Mouse (Mus musculus) forebrain, embryonic 14.5 days (tissue): ENCODE results near the gene Nemf. TPM values are rescaled to one million over a fixed set of nuclear protein-coding genes. Genes with fewer than 3 reads are reported as not detected.

Source experiments
- ATAC-seq: fragments of 200-750 bp; cut with Nextera tagmentation; 2 replicates; pipeline ENCODE4 v1.8.0; 2017; ENCODE audit warnings: mild to moderate bottlenecking, moderate library complexity
- DNase-seq: peaks from one replicate; pipeline ENCODE4 v3.0.0-alpha.2; 2015; ENCODE audit warnings: low spot score
- H3K27ac ChIP-seq: fragments of 300-500 bp; sonication (generic); 2 replicates; pipeline ENCODE4 v1.5.1; 2014; ENCODE audit warnings: low read depth, mild to moderate bottlenecking, control low read depth, low read length, moderate library complexity
- H3K27me3 ChIP-seq: fragments of 300-500 bp; sonication (generic); replicated peaks from 2 replicates; pipeline ENCODE4 v1.6.1; 2014; ENCODE audit warnings: low read length, control low read depth, mixed read lengths; ENCODE audit not compliant: control insufficient read depth, insufficient read depth
- H3K36me3 ChIP-seq: fragments of 300-500 bp; sonication (generic); 2 replicates; pipeline ENCODE4 v1.6.1; 2014; ENCODE audit warnings: low read length, control low read depth; ENCODE audit not compliant: control insufficient read depth, insufficient read depth
- H3K4me1 ChIP-seq: fragments of 300-500 bp; sonication (generic); 2 replicates; pipeline ENCODE4 v1.6.1; 2014; ENCODE audit warnings: antibody characterized with exemption, low read length, control low read depth; ENCODE audit not compliant: control insufficient read depth, insufficient read depth
- H3K4me2 ChIP-seq: fragments of 300-500 bp; sonication (generic); 2 replicates; pipeline ENCODE4 v1.6.1; 2014; ENCODE audit warnings: mild to moderate bottlenecking, control low read depth, low read length
- H3K4me3 ChIP-seq: fragments of 300-500 bp; sonication (generic); 2 replicates; pipeline ENCODE4 v1.5.1; 2014; ENCODE audit warnings: low read depth, low read length, control low read depth
- H3K9ac ChIP-seq: fragments of 300-500 bp; sonication (generic); 2 replicates; pipeline ENCODE4 v1.6.1; 2014; ENCODE audit warnings: mild to moderate bottlenecking, low read length, control low read depth, moderate library complexity
- H3K9me3 ChIP-seq: fragments of 300-500 bp; sonication (generic); replicated peaks from 2 replicates; pipeline ENCODE4 v1.6.1; 2016; ENCODE audit warnings: low read length, control low read depth, mixed read lengths; ENCODE audit not compliant: control insufficient read depth
- WGBS: fragments of 180-500 bp; shearing (Covaris S2); extraction: QIAGEN DNeasy Blood & Tissue Kit; methylation state at CpG from one replicate; pipeline ENCODE4 v1.1.7; 2014; 5-methylcytosine and 5-hydroxymethylcytosine counted together
- polyA plus RNA-seq: library from polyadenylated mRNA; unstranded; fragments of >200 nt; fragmentation: Nextera tagmentation; extraction: Ambion mirVana; gene quantifications from 2 replicates; pipeline ENCODE4 v1.2.1, GENCODE M21; 2014

The Nemf gene
- polyA plus RNA-seq, 1 experiment from 2014 or later, result 67.4 TPM

GRCm38 (mm10) chr12:69377188-69377587 is 20.2 kb upstream of the Nemf start:
- Histone ChIP-seq H3K4me2 (no peak overlapping the region), H3K27me3 (no peaks in the 10 kb centered on the region), H3K9ac (no peak overlapping the region), H3K4me3 (no peak overlapping the region), H3K27ac (no peak overlapping the region), H3K4me1 (peaks cover 12% of the 10 kb centered on the region), H3K36me3 (peaks cover 13% of the 10 kb centered on the region), H3K9me3 (no peaks in the 10 kb centered on the region)
- no peak for ATAC-seq
- DNase-seq, result no peak
- WGBS, result 96% methylated on average over 1 of the region's 1 CpGs

- ATAC-seq, result no peak
- 90% methylated on average over 2 of the region's 2 CpGs for WGBS
Measured at GRCm38 (mm10) chr12:69376132-69376531, 19.2 kb upstream of the Nemf start.

GRCm38 (mm10) chr12:69373850-69374766 is 17.1 kb upstream of the Nemf start:
- H3K27ac ChIP-seq, result no peak overlapping the region
- no peak for ATAC-seq
- H3K36me3 ChIP-seq, result peaks cover 13% of the 10 kb centered on the region
- H3K4me2 ChIP-seq, result peak overlapping the region; percentile 94
- H3K4me3 ChIP-seq, result peak overlapping the region; percentile 96
- DNase-seq, result no peak
- H3K9me3 ChIP-seq, result no peaks in the 10 kb centered on the region
- H3K9ac ChIP-seq, result peak overlapping the region; percentile 96
- WGBS, result 40% methylated on average over 11 of the region's 11 CpGs
- no peaks in the 10 kb centered on the region for H3K27me3 ChIP-seq
- peaks cover 12% of the 10 kb centered on the region for H3K4me1 ChIP-seq

More at GRCm38 (mm10) chr12:69376132-69376531, 19.2 kb upstream of the Nemf start:
- no peak overlapping the region for H3K4me2 ChIP-seq
- peaks cover 12% of the 10 kb centered on the region for H3K4me1 ChIP-seq
- H3K27me3 ChIP-seq, result no peaks in the 10 kb centered on the region
- no peak overlapping the region for H3K4me3 ChIP-seq
- peaks cover 13% of the 10 kb centered on the region for H3K36me3 ChIP-seq
- H3K9me3 ChIP-seq, result no peaks in the 10 kb centered on the region
- DNase-seq, result no peak
- no peak overlapping the region for H3K9ac ChIP-seq
- no peak overlapping the region for H3K27ac ChIP-seq

DNA sequence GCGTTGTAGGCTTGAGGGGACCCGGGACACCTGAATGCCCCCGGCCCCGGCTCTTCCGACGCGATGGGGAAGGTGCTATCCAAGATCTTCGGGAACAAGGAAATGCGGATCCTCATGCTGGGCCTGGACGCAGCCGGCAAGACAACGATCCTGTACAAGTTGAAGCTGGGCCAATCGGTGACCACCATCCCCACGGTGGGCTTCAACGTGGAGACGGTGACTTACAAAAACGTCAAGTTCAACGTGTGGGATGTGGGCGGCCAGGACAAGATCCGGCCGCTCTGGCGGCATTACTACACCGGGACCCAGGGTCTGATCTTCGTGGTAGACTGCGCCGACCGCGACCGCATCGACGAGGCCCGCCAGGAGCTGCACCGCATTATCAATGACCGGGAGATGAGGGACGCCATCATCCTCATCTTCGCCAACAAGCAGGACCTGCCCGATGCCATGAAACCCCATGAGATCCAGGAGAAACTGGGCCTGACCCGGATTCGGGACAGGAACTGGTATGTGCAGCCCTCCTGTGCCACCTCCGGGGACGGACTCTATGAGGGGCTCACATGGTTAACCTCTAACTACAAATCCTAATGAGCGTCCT is 15.9 kb upstream of the Nemf start:
- peak overlapping the region; percentile 94 for H3K4me2 ChIP-seq
- peak; percentile 4 for ATAC-seq

DNA sequence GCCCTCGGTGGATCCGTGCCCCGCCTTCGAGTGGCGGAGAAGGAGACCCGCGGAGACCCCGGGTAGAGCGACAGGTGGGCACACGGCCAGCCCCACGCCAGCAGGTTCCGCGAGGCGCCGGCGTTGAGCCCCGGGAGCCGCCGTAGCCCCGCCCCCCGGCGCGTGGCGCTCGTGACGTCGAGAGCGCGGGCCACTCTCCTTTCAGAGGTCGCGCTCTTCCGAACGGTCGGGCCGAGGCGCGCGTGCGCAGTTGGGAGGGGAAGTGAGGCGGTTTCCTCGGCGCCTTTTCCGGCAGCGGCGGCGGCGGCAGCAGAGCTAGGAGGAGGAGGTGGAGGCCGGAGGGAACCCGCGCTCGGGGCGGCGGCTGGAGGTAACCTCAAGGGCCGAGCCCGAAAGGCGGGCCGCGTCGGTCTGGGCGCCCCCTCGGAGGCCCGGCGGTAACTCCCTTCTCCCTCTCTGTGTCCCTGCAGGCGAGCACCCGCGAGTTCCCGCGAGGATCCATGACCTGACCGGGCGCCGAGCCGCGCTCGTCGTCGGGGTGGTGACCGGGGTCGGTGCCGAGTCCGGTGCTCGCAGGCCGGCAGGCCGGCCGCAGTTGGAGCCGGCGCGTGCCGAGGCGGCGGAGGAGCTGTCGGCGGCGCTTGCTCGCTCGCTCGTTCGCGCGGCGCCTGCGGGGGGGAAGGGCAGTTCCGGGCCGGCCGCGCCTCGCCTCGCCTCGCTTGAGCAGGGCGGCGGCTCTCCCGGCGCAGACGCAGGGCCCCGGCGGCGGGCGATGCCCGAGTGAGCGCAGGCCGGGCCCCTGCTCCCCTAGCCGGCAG is 15.1 kb upstream of the Nemf start, which contains the start of the genes Arf6 and Gm9887:
TSS of gene Arf6 (plus strand) at position 297 of the 818 bp plus-strand sequence.
TSS of gene Gm9887 (minus strand) at position 605 of the 818 bp plus-strand sequence.
- Histone ChIP-seq H3K9ac (peak within 1 kb of the TSS; percentile 96), H3K4me3 (peak within 1 kb of the TSS; percentile 96), H3K36me3 (peaks cover 7% of the 10 kb centered on the region; the same call in 1 of the 2 replicates), H3K9me3 (no peaks in the 10 kb centered on the region), H3K27ac (peak within 1 kb of the TSS; percentile 92), H3K27me3 (no peaks in the 10 kb centered on the region), H3K4me2 (peak within 1 kb of the TSS; percentile 94), H3K4me1 (peaks cover 12% of the 10 kb centered on the region)
- WGBS, result under 1% methylated on average over 68 of the region's 121 CpGs
- ATAC-seq, result peak; percentile 95
- DNase-seq, result peak; percentile 98

More for the DNA sequence above, 15.9 kb upstream of the Nemf start:
- under 1% methylated on average over 42 of the region's 42 CpGs for WGBS
- DNase-seq, result peak; percentile 21
- Histone ChIP-seq H3K4me1 (peaks cover 12% of the 10 kb centered on the region), H3K9me3 (no peaks in the 10 kb centered on the region), H3K36me3 (peaks cover 7% of the 10 kb centered on the region; the same call in 1 of the 2 replicates), H3K9ac (peak overlapping the region; percentile 96), H3K27ac (peak overlapping the region; percentile 92), H3K27me3 (no peaks in the 10 kb centered on the region), H3K4me3 (peak overlapping the region; percentile 96)

DNA sequence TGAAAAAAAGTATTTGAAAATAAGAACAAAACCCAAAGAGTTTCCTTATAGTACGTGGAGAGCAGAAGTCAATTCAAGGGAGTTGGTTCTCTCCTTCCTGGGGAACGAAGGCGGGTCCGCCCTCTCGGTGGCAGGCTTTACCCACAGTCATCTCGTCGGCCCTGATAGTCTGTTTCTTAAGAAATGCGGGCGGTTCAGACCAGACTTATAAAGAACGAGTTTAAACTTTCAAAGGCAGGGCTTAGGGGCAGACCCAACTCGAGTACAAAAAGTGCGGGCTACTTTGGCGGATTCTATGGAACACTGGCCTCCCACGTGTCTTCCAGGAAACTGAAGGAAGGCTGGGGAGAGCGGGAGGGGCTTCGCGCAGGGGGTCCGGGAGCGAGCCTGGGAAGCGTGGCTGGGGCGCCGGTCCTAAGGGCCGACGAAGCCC is 14.5 kb upstream of the Nemf start:
- WGBS, result under 1% methylated on average over 24 of the region's 24 CpGs

GRCm38 (mm10) chr12:69370936-69371335 is 14.0 kb upstream of the Nemf start:
- peak overlapping the region; percentile 96 for H3K4me3 ChIP-seq
- peak overlapping the region; percentile 68 for H3K4me2 ChIP-seq
- H3K27ac ChIP-seq, result no peak overlapping the region
- DNase-seq, result no peak
- no peaks in the 10 kb centered on the region for H3K9me3 ChIP-seq
- peaks cover 12% of the 10 kb centered on the region for H3K4me1 ChIP-seq
- H3K36me3 ChIP-seq, result 0 out of 2 replicates have a peak, but pooled peaks cover 4% of the 10 kb centered on the region
- no peaks in the 10 kb centered on the region for H3K27me3 ChIP-seq
- no peak for ATAC-seq
- peak overlapping the region; percentile 61 for H3K9ac ChIP-seq
- WGBS, result 14% methylated on average over 7 of the region's 7 CpGs

More for the DNA sequence above, 14.5 kb upstream of the Nemf start:
- peaks cover 7% of the 10 kb centered on the region; the same call in 1 of the 2 replicates for H3K36me3 ChIP-seq
- no peaks in the 10 kb centered on the region for H3K9me3 ChIP-seq
- DNase-seq (no peak), ATAC-seq (peak; percentile 89; the same call in 1 of the 2 replicates)
- peak overlapping the region; percentile 96 for H3K4me3 ChIP-seq
- peak overlapping the region; percentile 68 for H3K4me2 ChIP-seq
- H3K27ac ChIP-seq, result peak overlapping the region; percentile 92
- peaks cover 12% of the 10 kb centered on the region for H3K4me1 ChIP-seq
- H3K9ac ChIP-seq, result peak overlapping the region; percentile 61
- H3K27me3 ChIP-seq, result no peaks in the 10 kb centered on the region

DNA sequence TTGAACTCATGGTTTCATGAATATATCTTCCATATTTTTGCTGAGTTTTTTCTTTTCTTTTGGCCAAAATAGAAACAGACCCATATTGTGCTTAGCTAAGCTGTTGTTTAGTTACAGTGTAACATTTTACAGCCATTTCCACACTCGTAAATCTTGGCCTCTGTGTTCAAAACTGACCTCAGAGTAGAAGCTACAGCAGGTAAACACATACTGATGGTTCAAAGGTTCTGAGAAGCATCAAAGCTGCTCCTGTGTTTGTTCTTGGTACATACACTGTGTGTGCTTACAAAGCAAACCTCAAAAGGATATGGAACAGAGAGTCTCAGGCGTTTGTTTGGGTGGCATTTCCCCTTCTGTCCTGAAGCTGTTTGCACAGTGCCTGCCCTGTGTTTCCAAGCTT is 10.6 kb upstream of the Nemf start:
- Histone ChIP-seq H3K9me3 (no peaks in the 10 kb centered on the region), H3K27ac (no peak overlapping the region), H3K9ac (no peak overlapping the region), H3K4me3 (no peak overlapping the region), H3K4me1 (0 out of 2 replicates have a peak, but pooled peaks cover 3% of the 10 kb centered on the region), H3K36me3 (no peaks in the 10 kb centered on the region), H3K4me2 (no peak overlapping the region), H3K27me3 (no peaks in the 10 kb centered on the region)
- WGBS, result 73% methylated on average over 2 of the region's 2 CpGs
- DNase-seq (no peak), ATAC-seq (no peak)
